Mouse (Mus musculus) urinary bladder, postnatal 14 days (tissue): Measurements from ENCODE around the gene Gm21767.
"Not testable (repeated sequence)": the region's sequence is repeated elsewhere in the genome, so short reads cannot be mapped to it uniquely, and the experiment has no call there.

Experiments
- DNase-seq: peaks from one replicate; pipeline ENCODE4 v3.0.0; 2021; ENCODE audit warnings: low spot score

Gene Gm21767

GRCm38 (mm10) chrY:13941438-13941837 is at the start of gene Gm21767:
Gm21767 (plus strand) TSS chrY:13941738.
- not testable (repeated sequence) for DNase-seq
